ENCODE assay signal across 9 mouse cellular contexts in genomic region chr8:4205246-4206123, GRCm38 (mm10). TPM values are rescaled to one million over a fixed set of nuclear protein-coding genes. Genes with fewer than 3 reads are reported as not detected.
DNase-seq lines count a peak whose midpoint lies in the region; ATAC-seq and TF ChIP-seq lines count a peak whose summit lies in the region.
"Had no signal": no experiment of that assay in that cellular context is flagged by ENCODE, and none has a peak within 500 bp of the region (broad histone marks: within the 10 kb centered on the region; RNA-seq: fewer than 3 reads in every experiment).

No protein-coding gene starts in this region.

- 0 out of 2 replicates have a peak overlapping the region, but pooled peaks have one; percentile 23 for H3K9ac ChIP-seq in heart, embryonic 12.5 days
- H3K9ac ChIP-seq in limb, embryonic 14.5 days (ENCODE audit: low read depth, low read length, severe bottlenecking), result peak overlapping the region; percentile 31; the same call in 1 of the 2 replicates

- TF ChIP-seq CTCF in testis, adult 2 months (IDR thresholded peaks at IDR 0.05; ENCODE audit: control insufficient read depth, insufficient read depth, insufficient replicate concordance, low read depth, low read length), result 0 out of 2 replicates have a peak, but pooled peaks have one; percentile 12

- TF ChIP-seq POLR2A in testis, adult 2 months (IDR thresholded peaks at IDR 0.05; ENCODE audit: control insufficient read depth, low read depth, low read length), result no peak
- TF ChIP-seq POLR2A in limb, embryonic 14.5 days (IDR thresholded peaks at IDR 0.05; ENCODE audit: borderline replicate concordance, extremely low read depth, insufficient read depth, insufficient read length), result no peak

- no peak overlapping the region for H3K27ac ChIP-seq in heart, embryonic 12.5 days (ENCODE audit: poor library complexity, severe bottlenecking)
- no peak overlapping the region for H3K27ac ChIP-seq in testis, adult 2 months (ENCODE audit: control insufficient read depth, insufficient read depth, low read depth, low read length)
- H3K27ac ChIP-seq in limb, embryonic 14.5 days (replicated peaks; ENCODE audit: low read depth, low read length), result no peak overlapping the region

- 10% methylated on average over 38 of the region's 38 CpGs for WGBS in heart, embryonic 12.5 days
- 19% methylated on average over 38 of the region's 38 CpGs for WGBS in limb, embryonic 14.5 days

- ATAC-seq in heart, embryonic 12.5 days (ENCODE audit: insufficient number of reproducible peaks, low FRiP score), result no peak
- ATAC-seq in limb, embryonic 14.5 days (ENCODE audit: low FRiP score, low read depth), result no peak

- no peak for DNase-seq in heart, adult 9 months (ENCODE audit: low spot score in 2 of 2)
- DNase-seq in testis, postnatal 10 days (ENCODE audit: low spot score), result no peak
- no peak for DNase-seq in limb, embryonic 14.5 days (ENCODE audit: low spot score)
- DNase-seq in testis, postnatal 14 days (ENCODE audit: low spot score), result peak; percentile 82
- DNase-seq in yolk sac, embryonic 10.5 days (ENCODE audit: low spot score), result no peak
- no peak for DNase-seq in thymus, postnatal 14 days
- DNase-seq: adrenal gland, postnatal 25 days had no signal

- peak overlapping the region; percentile 61 for H3K4me2 ChIP-seq in heart, embryonic 12.5 days
- H3K4me2 ChIP-seq in limb, embryonic 14.5 days (replicated peaks; ENCODE audit: low read depth, low read length, severe bottlenecking), result 0 out of 2 replicates have a peak overlapping the region, but pooled peaks have one; percentile 19

- H3K9me3 ChIP-seq in heart, embryonic 12.5 days (replicated peaks), result peaks cover 5% of the 10 kb centered on the region; the same call in 1 of the 2 replicates
- no peaks in the 10 kb centered on the region for H3K9me3 ChIP-seq in limb, embryonic 14.5 days (ENCODE audit: control insufficient read depth, low read length)

- H3K4me3 ChIP-seq in heart, embryonic 12.5 days, result peak overlapping the region; percentile 29
- H3K4me3 ChIP-seq in testis, adult 2 months (ENCODE audit: control insufficient read depth, low read depth, low read length), result peak overlapping the region; percentile 73
- H3K4me3 ChIP-seq in limb, embryonic 14.5 days (replicated peaks; ENCODE audit: low read length), result no peak overlapping the region

- H3K4me1 ChIP-seq in heart, embryonic 12.5 days (replicated peaks), result peaks cover 18% of the 10 kb centered on the region
- peaks cover 21% of the 10 kb centered on the region for H3K4me1 ChIP-seq in testis, adult 2 months (ENCODE audit: control insufficient read depth, insufficient read depth, low read length)
- peaks cover 5% of the 10 kb centered on the region; the same call in 1 of the 2 replicates for H3K4me1 ChIP-seq in limb, embryonic 14.5 days (ENCODE audit: control insufficient read depth, insufficient read depth, low read length)

- no peaks in the 10 kb centered on the region for H3K36me3 ChIP-seq in heart, embryonic 12.5 days
- H3K36me3 ChIP-seq in testis, adult 2 months (ENCODE audit: control insufficient read depth, insufficient read depth, low read length), result no peaks in the 10 kb centered on the region
- H3K36me3 ChIP-seq in limb, embryonic 14.5 days (ENCODE audit: control insufficient read depth, insufficient read depth, low read length), result peaks cover 29% of the 10 kb centered on the region

- H3K27me3 ChIP-seq in heart, embryonic 12.5 days (replicated peaks), result peaks cover 65% of the 10 kb centered on the region
- H3K27me3 ChIP-seq in testis, adult 2 months (ENCODE audit: control insufficient read depth, insufficient read depth, low read length), result no peaks in the 10 kb centered on the region
- H3K27me3 ChIP-seq in limb, embryonic 14.5 days (ENCODE audit: control insufficient read depth, insufficient read depth, low read length), result peaks cover 26% of the 10 kb centered on the region

RNA-seq across cellular contexts. Expression of gene Prr36, which starts 11.8 kb away (rescaled TPM):
- polyA plus RNA-seq in heart, embryonic 12.5 days (2016; fragmentation: Nextera tagmentation; extraction: Ambion mirVana), result 0.18 and 0.24 TPM in 2 replicates
- polyA plus RNA-seq in testis, adult 2 months (2012; rRNA removed), result 0.16 and 0.83 TPM in 2 replicates
- polyA plus RNA-seq in limb, embryonic 14.5 days (2012; rRNA removed), result 1.5 and 1.7 TPM in 2 replicates
- polyA plus RNA-seq in limb, embryonic 14.5 days (2014; fragmentation: Nextera tagmentation; extraction: Ambion mirVana), result 1.0 and 1.2 TPM in 2 replicates

RNA-seq across cellular contexts. Expression of gene Lrrc8e, which starts 21.1 kb away (rescaled TPM):
- polyA plus RNA-seq in heart, embryonic 12.5 days (2016; fragmentation: Nextera tagmentation; extraction: Ambion mirVana), result 0.28 TPM in 1 of 2 replicates, not detected in the other
- polyA plus RNA-seq in testis, adult 2 months (2012; rRNA removed), result 0.16 and 0.40 TPM in 2 replicates
- polyA plus RNA-seq in limb, embryonic 14.5 days (2012; rRNA removed), result 0.30 and 0.36 TPM in 2 replicates
- polyA plus RNA-seq in limb, embryonic 14.5 days (2014; fragmentation: Nextera tagmentation; extraction: Ambion mirVana), result 0.37 and 0.40 TPM in 2 replicates

RNA-seq across cellular contexts. Expression of gene Map2k7, which starts 33.1 kb away (rescaled TPM):
- 28.7 and 32.2 TPM in 2 replicates for polyA plus RNA-seq in heart, embryonic 12.5 days (2016; fragmentation: Nextera tagmentation; extraction: Ambion mirVana)
- 32.1 and 262 TPM in 2 replicates for polyA plus RNA-seq in testis, adult 2 months (2012; rRNA removed)
- polyA plus RNA-seq in limb, embryonic 14.5 days (2012; rRNA removed), result 65.3 and 68.3 TPM in 2 replicates
- polyA plus RNA-seq in limb, embryonic 14.5 days (2014; fragmentation: Nextera tagmentation; extraction: Ambion mirVana), result 18.5 and 25.8 TPM in 2 replicates

RNA-seq across cellular contexts. Expression of gene Gm49320, which starts 33.2 kb away (rescaled TPM):
- 0.58 TPM in 1 of 2 replicates, not detected in the other for polyA plus RNA-seq in heart, embryonic 12.5 days (2016; fragmentation: Nextera tagmentation; extraction: Ambion mirVana)
- polyA plus RNA-seq in testis, adult 2 months (2012; rRNA removed), result 0.64 and 1.7 TPM in 2 replicates
- polyA plus RNA-seq in limb, embryonic 14.5 days (2012; rRNA removed), result 8.5 and 10.2 TPM in 2 replicates
- 1.2 and 1.3 TPM in 2 replicates for polyA plus RNA-seq in limb, embryonic 14.5 days (2014; fragmentation: Nextera tagmentation; extraction: Ambion mirVana)

RNA-seq across cellular contexts. Expression of gene Evi5l, which starts 39.1 kb away (rescaled TPM):
- 15.2 and 18.4 TPM in 2 replicates for polyA plus RNA-seq in heart, embryonic 12.5 days (2016; fragmentation: Nextera tagmentation; extraction: Ambion mirVana)
- 123 and 181 TPM in 2 replicates for polyA plus RNA-seq in testis, adult 2 months (2012; rRNA removed)
- 35.9 and 44.4 TPM in 2 replicates for polyA plus RNA-seq in limb, embryonic 14.5 days (2012; rRNA removed)
- 24.6 and 29.7 TPM in 2 replicates for polyA plus RNA-seq in limb, embryonic 14.5 days (2014; fragmentation: Nextera tagmentation; extraction: Ambion mirVana)
